Mouse (Mus musculus): ENCODE data around the gene Pde4d. TPM values are rescaled to one million over a fixed set of nuclear protein-coding genes. Genes with fewer than 3 reads are reported as not detected.

The Pde4d gene
- polyA plus RNA-seq, 2 experiments, result 11.7 to 17.3 TPM

DNA sequence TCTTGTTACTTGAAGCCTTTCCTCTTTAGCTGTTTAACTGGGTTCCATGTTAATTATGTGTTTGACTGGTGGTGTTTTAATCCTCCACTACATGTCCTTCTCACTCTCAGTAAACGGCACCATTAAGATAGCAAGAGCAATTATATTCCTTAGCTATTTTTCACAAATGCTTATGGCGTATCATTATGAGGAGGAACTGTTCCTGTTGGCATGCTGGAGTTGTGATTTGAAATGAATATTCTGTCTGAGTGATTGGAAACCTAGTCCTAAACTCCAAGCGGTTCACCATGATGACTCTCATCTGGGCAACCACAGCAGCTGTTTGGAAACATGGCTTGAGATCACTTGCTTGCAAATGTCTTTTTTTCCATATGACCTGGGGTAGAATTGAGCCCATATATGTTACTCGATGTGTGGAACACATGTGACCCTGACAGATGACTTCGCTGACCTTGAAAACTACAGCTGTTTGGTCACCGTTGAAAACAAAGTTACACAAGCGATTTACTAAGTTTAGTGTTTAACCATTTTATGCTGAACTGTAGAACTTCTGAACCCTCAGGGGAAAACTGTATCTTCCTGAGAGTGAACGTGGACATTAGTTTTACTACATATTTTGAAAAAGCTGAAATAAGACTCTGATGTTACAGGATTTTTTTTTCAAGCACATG is 1340.4 kb downstream of the Pde4d start:
- H3K4me1 ChIP-seq (ENCODE audit: control insufficient read depth, insufficient read depth, low read length), result no peaks in the 10 kb centered on the region
- H3K9ac ChIP-seq (ENCODE audit: low read depth, low read length, severe bottlenecking), result no peak overlapping the region
- DNase-seq (ENCODE audit: low spot score) (no peak), ATAC-seq (ENCODE audit: low FRiP score, low read depth) (no peak)
- H3K27me3 ChIP-seq (ENCODE audit: control insufficient read depth, insufficient read depth, low read length), result no peaks in the 10 kb centered on the region
- 60% methylated on average over 8 of the region's 8 CpGs for WGBS
- no peak for TF ChIP-seq POLR2A (IDR thresholded peaks at IDR 0.05; ENCODE audit: borderline replicate concordance, extremely low read depth, insufficient read depth, insufficient read length)
- no peak overlapping the region for H3K4me3 ChIP-seq (replicated peaks; ENCODE audit: low read length)
- H3K36me3 ChIP-seq (ENCODE audit: control insufficient read depth, insufficient read depth, low read length), result no peaks in the 10 kb centered on the region
- no peak overlapping the region for H3K4me2 ChIP-seq (replicated peaks; ENCODE audit: low read depth, low read length, severe bottlenecking)
- H3K9me3 ChIP-seq (ENCODE audit: control insufficient read depth, low read length), result no peaks in the 10 kb centered on the region
- no peak overlapping the region for H3K27ac ChIP-seq (replicated peaks; ENCODE audit: low read depth, low read length)

DNA sequence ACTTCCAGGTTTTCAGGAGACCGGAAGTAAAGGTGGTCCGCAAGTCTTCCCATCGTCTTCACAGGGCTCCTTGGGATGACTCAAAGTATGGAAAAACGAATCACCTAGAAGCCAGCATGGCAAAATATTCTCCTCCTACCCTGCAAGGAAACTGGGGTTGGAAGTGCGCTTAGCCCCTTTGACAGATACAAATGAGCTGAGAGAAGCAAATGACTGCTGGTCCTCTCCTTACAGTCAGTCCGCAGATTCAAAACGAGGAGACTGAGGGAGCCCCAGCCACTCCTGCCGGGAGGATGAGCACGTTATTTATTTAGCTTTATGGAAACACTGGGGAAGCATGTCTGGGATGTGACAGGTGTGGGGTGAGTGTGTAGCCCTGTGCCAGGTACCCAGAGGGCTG is 1344.2 kb downstream of the Pde4d start:
- WGBS, result 72% methylated on average over 9 of the region's 9 CpGs
- Histone ChIP-seq H3K27ac (replicated peaks; ENCODE audit: low read depth, low read length) (no peak overlapping the region), H3K36me3 (ENCODE audit: control insufficient read depth, insufficient read depth, low read length) (no peaks in the 10 kb centered on the region), H3K4me3 (replicated peaks; ENCODE audit: low read length) (no peak overlapping the region), H3K4me1 (ENCODE audit: control insufficient read depth, insufficient read depth, low read length) (peaks cover 7% of the 10 kb centered on the region; the same call in 1 of the 2 replicates), H3K4me2 (replicated peaks; ENCODE audit: low read depth, low read length, severe bottlenecking) (no peak overlapping the region), H3K9ac (ENCODE audit: low read depth, low read length, severe bottlenecking) (no peak overlapping the region), H3K9me3 (ENCODE audit: control insufficient read depth, low read length) (no peaks in the 10 kb centered on the region), H3K27me3 (ENCODE audit: control insufficient read depth, insufficient read depth, low read length) (no peaks in the 10 kb centered on the region)
- ATAC-seq (ENCODE audit: low FRiP score, low read depth) (no peak), DNase-seq (ENCODE audit: low spot score) (no peak)
- TF ChIP-seq POLR2A (IDR thresholded peaks at IDR 0.05; ENCODE audit: borderline replicate concordance, extremely low read depth, insufficient read depth, insufficient read length), result no peak

DNA sequence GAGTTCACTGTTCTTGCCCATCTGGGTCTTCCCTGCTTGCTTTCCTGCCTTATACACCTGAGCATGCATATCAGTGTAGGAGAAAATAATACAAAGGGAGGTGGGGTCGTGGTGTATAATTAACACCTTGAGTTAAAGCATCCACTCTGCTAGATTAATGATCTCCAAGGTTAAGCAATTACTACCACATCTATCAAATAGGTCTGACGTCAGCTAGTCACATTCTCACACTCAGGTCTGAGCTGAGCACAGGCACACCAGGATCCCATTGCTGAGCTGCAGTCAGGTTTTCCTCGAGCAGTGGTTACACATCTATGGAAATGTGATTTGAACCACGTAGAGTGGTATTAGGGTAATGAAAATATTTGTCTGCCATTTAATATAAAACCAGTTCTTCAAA is 1348.9 kb downstream of the Pde4d start:
- no peaks in the 10 kb centered on the region for H3K27me3 ChIP-seq (ENCODE audit: control insufficient read depth, insufficient read depth, low read length)
- no peak overlapping the region for H3K9ac ChIP-seq (ENCODE audit: low read depth, low read length, severe bottlenecking)
- TF ChIP-seq POLR2A (IDR thresholded peaks at IDR 0.05; ENCODE audit: borderline replicate concordance, extremely low read depth, insufficient read depth, insufficient read length), result no peak
- H3K9me3 ChIP-seq (ENCODE audit: control insufficient read depth, low read length), result no peaks in the 10 kb centered on the region
- no peak overlapping the region for H3K4me3 ChIP-seq (replicated peaks; ENCODE audit: low read length)
- WGBS, result 50% methylated on average over 4 of the region's 4 CpGs
- H3K36me3 ChIP-seq (ENCODE audit: control insufficient read depth, insufficient read depth, low read length), result no peaks in the 10 kb centered on the region
- ATAC-seq (ENCODE audit: low FRiP score, low read depth) (no peak), DNase-seq (ENCODE audit: low spot score) (no peak)
- no peak overlapping the region for H3K4me2 ChIP-seq (replicated peaks; ENCODE audit: low read depth, low read length, severe bottlenecking)
- no peak overlapping the region for H3K27ac ChIP-seq (replicated peaks; ENCODE audit: low read depth, low read length)
- peaks cover 7% of the 10 kb centered on the region; the same call in 1 of the 2 replicates for H3K4me1 ChIP-seq (ENCODE audit: control insufficient read depth, insufficient read depth, low read length)

DNA sequence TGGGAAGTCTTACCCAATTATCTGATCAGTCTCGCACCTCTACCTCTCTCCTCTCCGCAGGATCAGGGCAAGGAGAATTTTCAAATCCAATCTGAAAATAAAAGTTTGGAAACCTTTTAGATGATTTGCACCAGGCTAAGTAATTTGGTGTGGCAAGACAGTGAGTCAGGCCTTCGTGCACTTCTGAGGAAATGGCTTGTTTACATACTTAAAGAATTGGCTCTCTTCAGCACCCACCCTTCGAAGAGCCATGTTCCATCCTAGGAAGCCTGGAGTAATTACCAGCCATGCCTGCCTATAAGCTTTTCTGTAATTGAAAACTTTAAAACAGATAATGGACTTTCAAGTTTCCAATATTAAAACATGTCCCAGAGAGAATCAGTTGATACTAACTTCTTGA is 1352.5 kb downstream of the Pde4d start:
- ATAC-seq (ENCODE audit: low FRiP score, low read depth) (no peak), DNase-seq (ENCODE audit: low spot score) (no peak)
- no peaks in the 10 kb centered on the region for H3K9me3 ChIP-seq (ENCODE audit: control insufficient read depth, low read length)
- peaks cover 7% of the 10 kb centered on the region; the same call in 1 of the 2 replicates for H3K4me1 ChIP-seq (ENCODE audit: control insufficient read depth, insufficient read depth, low read length)
- TF ChIP-seq POLR2A (IDR thresholded peaks at IDR 0.05; ENCODE audit: borderline replicate concordance, extremely low read depth, insufficient read depth, insufficient read length), result no peak
- H3K27ac ChIP-seq (replicated peaks; ENCODE audit: low read depth, low read length), result no peak overlapping the region
- 49% methylated on average over 4 of the region's 4 CpGs for WGBS
- no peak overlapping the region for H3K4me2 ChIP-seq (replicated peaks; ENCODE audit: low read depth, low read length, severe bottlenecking)
- H3K4me3 ChIP-seq (replicated peaks; ENCODE audit: low read length), result no peak overlapping the region
- no peak overlapping the region for H3K9ac ChIP-seq (ENCODE audit: low read depth, low read length, severe bottlenecking)
- no peaks in the 10 kb centered on the region for H3K36me3 ChIP-seq (ENCODE audit: control insufficient read depth, insufficient read depth, low read length)
- H3K27me3 ChIP-seq (ENCODE audit: control insufficient read depth, insufficient read depth, low read length), result no peaks in the 10 kb centered on the region

DNA sequence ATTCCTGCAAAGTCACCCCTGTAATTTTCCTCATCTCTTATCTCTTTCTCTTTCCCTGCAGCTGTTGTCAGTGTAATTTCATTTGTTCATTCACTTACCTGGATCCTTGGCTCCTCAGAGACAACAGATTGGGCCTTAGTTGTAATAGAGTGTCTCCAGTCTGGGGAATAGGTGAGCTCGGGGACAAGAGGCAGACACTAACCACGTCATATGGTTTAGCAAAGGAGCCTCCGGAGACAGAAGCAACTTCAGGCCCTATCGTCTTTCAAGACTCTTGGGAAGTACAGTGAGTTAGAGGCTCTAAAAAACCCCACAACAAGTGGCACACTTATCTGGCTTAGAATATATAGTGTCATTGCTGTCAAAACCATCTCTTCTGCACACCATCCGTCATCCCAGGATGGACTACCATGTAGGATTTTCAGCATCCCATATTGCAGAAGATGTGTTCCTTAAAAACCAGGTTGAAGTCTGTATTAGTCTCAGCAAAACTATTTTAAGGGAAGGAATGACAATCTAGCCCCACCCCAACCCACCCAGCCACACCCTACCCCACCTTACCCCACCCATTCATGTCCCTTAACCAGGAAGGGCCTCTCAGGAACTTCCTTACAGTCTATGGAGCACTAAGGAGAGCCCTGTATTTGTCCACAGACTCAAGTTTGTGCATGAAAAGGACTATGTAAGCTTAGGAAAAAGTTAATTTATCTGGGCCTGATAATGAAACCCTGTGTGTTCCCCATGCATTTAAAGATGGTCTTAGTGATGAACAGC is 1356.6 kb downstream of the Pde4d start:
- Histone ChIP-seq H3K4me1 (ENCODE audit: control insufficient read depth, insufficient read depth, low read length) (peaks cover 2% of the 10 kb centered on the region; the same call in 1 of the 2 replicates), H3K4me3 (replicated peaks; ENCODE audit: low read length) (no peak overlapping the region), H3K4me2 (replicated peaks; ENCODE audit: low read depth, low read length, severe bottlenecking) (no peak overlapping the region), H3K9me3 (ENCODE audit: control insufficient read depth, low read length) (no peaks in the 10 kb centered on the region), H3K27ac (replicated peaks; ENCODE audit: low read depth, low read length) (no peak overlapping the region), H3K36me3 (ENCODE audit: control insufficient read depth, insufficient read depth, low read length) (no peaks in the 10 kb centered on the region), H3K9ac (ENCODE audit: low read depth, low read length, severe bottlenecking) (no peak overlapping the region), H3K27me3 (ENCODE audit: control insufficient read depth, insufficient read depth, low read length) (no peaks in the 10 kb centered on the region)
- no peak for TF ChIP-seq POLR2A (IDR thresholded peaks at IDR 0.05; ENCODE audit: borderline replicate concordance, extremely low read depth, insufficient read depth, insufficient read length)
- no peak for ATAC-seq (ENCODE audit: low FRiP score, low read depth)
- no peak for DNase-seq (ENCODE audit: low spot score)
- 88% methylated on average over 5 of the region's 5 CpGs for WGBS

All from limb, embryonic 14.5 days (tissue).